Mouse (Mus musculus) T-helper 1 cell (primary cell): ENCODE data around the gene Zfp518b.

Experiments used
- in situ Hi-C: fragments of 300-600 bp; cut with MboI, MseI; formaldehyde crosslinking; loops from one replicate; pipeline ENCODE4 v1.15.1; 2025; ENCODE audit warnings: high pct_unique_total_duplicates

Zfp518b gene

GRCm38 (mm10) chr5:38684164-38684911 is at the start of gene Zfp518b:
TSS of gene Zfp518b (minus strand) at chr5:38684826.
- in situ Hi-C loops, result no loop called here

DNA sequence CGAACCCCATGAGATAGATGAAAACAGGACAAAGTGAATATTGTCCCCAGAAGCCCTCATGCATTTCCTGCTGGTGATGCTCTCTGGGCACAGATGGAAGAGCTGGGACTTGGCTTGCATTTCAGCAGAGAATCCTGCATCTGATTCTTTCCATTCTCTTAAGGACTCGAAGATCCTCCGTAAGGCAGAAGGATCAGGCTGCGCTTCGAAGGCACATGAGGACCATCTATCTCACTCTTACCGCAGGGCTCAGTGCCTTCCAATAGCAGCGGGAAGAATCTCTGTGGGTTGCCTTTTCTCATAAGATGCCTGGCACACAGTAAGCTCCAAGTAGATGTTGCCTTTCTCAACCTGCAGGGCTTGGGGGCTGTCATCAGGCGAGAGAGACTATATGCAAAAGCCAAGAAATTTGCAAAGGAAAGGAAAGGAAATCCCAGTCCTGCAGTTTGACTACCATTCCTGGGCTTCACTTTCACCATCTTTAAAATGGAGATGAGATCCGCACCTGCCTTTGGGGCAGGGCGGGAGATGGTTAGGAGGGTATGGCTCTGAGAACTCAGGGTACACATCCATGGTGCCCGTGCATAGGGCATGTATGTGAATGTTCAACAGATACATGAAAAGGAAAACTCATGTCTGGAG is 24.4 kb upstream of the Zfp518b start:
- in situ Hi-C loops, result no loop called here

GRCm38 (mm10) chr5:38707364-38708075 is 22.9 kb upstream of the Zfp518b start:
- in situ Hi-C loops, result no loop called here

DNA sequence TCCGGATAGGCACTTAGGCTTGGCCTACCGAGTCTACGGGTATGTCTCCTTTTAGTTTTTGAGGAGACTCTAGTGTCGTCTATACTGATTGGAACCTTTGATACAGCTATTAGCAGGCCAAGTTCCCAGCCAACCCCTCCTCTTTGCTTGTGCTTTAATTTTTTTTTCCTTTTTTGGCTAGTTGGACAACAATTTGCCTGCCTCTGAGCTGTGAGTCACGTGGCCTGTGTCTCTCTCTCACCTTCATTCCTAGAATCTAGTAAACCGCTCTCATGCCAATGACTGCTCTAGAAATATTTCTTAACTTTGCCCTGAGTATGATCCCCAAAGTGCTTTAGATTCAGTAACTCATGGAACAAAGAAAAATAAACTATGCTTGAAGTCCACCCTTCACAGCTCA is 18.3 kb upstream of the Zfp518b start:
- in situ Hi-C loops, result no loop called here

DNA sequence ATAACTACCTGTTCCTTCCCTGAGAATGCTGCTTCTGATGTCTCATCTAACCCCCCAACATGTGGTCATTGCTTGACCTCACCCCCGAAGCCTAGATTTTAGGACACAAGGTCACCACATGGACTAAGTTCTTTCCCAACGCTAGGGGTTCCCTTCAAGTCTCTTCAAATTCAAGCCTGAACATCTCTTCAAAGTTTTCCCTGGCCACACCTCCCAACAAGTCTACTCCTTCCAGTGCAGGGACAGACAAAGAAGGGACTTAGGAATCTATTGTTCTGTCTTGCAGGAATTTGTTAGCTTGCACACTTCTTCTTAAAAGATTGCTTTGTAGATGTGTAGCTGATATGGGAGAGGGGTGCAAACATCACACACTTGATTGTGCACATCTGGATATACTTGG is 17.5 kb upstream of the Zfp518b start:
- in situ Hi-C loops, result no loop called here

DNA sequence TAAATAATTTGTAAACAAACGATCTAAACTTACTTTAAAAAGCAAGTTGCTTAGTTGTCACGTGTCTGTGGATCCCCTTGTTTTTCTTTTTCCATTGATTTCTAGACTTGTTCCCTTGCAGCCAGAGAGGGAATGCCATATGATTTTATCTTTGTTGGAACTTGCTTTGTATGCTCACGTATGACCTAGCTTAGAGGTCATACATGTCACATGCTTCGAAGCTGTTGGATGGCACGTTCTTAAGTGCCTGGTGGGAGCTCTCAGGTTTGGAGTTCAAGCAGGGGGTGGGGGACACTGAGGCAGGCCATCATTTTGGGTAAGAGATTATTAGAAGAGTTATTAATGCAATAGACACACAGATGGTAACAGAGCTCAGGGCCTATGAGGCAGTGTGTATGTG is 13.8 kb upstream of the Zfp518b start:
- in situ Hi-C loops, result no loop called here

GRCm38 (mm10) chr5:38698046-38698445 is 13.4 kb upstream of the Zfp518b start:
- in situ Hi-C loops, result no loop called here

DNA sequence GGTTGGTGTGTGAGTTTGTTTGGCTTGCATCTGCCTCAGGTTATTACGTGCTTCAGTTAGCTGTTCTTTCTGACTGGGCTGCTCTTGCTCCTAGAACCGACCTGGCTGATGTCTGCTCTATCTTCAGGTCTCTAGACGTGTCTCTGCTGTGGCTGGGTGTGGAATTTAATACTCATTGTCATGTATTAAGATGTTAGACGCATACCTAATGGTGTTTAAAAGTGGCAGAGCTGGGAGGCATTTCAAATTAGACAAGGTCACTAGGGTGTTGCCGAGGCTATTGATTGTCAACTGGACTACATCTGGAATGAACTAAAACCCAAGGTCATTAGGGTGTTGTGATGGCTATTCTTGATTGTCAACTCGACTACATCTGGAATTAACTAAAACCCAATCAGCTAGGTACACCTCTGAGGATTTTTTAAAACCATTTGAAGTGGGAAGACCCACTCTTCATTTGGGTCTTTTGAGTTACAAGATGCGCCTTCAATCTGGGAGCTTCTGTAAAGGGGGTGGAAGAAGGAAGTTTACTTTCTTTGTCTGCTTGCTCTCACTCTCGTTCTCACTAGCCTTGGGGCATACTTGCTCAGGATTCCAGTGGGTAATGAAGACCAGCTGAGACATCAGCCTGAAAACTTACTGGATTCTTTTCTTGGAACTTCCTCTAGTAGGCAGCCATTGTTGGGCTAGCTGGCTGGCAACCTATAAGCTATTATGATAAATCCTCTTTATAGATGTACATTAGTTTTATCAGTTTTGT is 12.2 kb upstream of the Zfp518b start:
- in situ Hi-C loops, result no loop called here

DNA sequence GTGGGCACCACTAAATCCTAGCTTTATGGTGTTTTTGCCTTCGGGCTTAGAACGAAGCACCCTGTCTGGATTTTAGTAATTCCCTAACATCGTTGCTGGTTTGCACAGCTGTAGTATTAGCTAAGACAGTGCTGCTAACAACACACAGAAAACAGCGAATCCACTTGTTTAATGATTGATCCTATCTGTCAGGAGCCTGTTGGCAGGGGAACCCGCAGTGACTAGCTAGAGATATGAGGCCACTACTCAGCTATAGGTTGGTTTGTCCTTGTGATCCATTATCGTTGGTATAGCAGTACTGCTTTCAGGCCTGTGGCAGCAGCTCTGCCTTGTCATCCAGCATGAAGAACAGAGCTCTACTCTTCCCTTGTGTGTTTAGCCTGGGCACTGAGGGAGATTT is 8.2 kb upstream of the Zfp518b start:
- in situ Hi-C loops, result no loop called here

DNA sequence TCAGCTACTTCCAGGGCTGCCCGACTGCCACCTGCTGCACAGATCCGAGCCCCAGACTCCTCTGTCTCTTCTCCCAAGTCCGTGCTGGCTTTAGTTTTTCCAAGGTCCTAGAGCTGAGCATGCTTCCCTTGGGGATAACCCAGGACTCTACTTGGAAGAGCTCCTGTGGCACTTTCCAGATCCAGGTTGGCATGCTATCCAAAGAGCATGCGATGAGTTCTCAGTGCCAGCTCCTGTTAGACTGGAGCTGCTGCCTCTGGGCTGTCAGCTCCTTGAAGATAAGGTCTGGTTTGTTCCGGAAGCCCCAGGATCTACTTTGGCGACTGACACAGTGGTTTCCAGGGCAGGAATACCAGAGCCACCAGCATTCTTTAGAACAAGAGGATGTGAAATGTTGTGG is 4.6 kb upstream of the Zfp518b start:
- in situ Hi-C loops, result no loop called here

DNA sequence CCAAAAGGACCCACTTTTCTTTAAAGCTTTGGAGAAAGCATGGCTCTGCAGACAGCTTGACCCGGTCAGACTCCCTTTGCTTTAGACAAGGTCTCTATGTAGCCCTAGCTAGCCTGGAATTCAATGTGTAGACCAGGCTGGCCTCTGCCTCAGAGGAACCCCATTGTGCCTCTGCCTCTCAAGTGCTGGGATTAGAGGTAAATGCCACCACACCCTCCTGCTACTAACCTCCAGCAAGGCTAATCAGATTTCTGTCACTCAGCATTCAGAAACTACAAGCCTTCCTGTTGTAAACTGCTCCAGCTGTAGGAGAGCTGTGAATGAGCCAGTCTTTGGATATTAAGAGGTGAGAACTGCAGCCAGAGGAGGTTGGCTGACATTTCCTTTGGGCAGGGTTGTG is 3.1 kb upstream of the Zfp518b start:
- in situ Hi-C loops, result no loop called here

- in situ Hi-C loops, result no loop called here
Measured at GRCm38 (mm10) chr5:38658836-38659235, 25.8 kb downstream of the Zfp518b start.

GRCm38 (mm10) chr5:38656204-38656603 is 28.4 kb downstream of the Zfp518b start:
- in situ Hi-C loops, result no loop called here

DNA sequence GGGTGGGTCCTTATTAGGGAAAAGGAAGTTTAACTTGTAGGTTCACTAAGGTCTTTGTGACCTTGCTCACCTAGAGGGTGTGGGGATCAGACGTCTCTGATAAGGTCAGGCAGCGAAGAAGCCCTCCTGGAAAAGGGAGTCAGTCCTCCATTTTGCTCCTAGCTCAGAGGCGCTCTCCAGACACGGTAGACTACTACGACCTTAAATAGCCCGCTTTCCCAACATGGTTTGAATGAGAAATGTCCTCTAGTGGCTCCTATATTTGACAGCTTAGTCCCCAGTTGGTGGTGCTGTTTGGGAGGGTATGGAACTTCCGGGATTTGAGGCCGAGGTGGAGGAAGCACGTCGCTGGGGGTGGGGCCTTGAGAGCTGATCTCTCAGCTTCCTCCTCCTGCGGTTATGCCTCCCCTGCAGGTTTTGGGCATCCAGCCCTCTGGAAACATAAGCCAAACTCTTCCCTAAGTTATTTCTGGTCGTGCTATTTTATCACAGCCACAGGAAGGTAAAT is 29.2 kb downstream of the Zfp518b start:
- in situ Hi-C loops, result no loop called here

- in situ Hi-C loops, result no loop called here
Measured at GRCm38 (mm10) chr5:38654571-38654970, 30.1 kb downstream of the Zfp518b start.

DNA sequence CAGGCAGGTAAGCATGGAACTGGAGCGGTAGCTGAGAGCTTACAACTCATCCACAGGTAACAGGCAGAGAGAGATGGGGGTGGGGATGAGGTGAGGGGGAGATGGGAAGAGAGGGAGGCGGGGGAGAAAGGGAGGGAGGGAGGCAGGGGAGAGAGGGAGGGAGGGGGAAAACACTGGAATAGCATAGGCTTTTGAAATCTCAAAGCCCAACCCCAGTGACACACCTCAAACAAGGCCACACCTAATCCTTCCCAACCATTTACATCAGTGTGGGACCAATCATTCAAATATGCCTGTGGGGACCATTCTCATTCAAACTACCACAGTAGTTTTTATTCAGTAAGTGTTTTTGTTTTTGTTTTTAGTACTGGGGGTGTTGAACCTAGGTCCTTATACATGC is 31.5 kb downstream of the Zfp518b start:
- in situ Hi-C loops, result no loop called here

- in situ Hi-C loops, result no loop called here
Measured at GRCm38 (mm10) chr5:38651455-38651854, 33.2 kb downstream of the Zfp518b start.

GRCm38 (mm10) chr5:38641526-38641925 is 43.1 kb downstream of the Zfp518b start:
- in situ Hi-C loops, result no loop called here

DNA sequence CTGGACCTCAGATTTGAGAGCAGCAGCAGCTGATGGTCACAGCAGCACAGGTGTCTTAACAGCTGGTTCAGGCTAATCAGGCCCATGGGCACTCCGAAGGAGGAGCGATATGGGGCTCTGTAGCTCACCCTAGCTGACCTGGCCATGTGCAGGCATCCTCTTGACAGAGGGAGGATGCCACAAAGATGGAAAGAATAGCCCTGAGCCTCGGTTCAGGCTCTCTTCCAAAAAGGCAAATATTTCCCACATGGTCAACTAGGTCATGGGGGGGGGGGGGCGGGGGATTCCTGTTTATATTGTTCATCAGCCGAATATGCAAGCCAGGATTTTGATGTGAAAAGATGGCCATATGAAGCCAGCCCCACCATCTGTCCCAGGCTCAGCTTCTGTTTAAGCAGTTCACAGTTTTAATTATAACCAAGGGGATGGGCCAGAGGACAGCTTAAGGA is 48.3 kb downstream of the Zfp518b start:
- in situ Hi-C loops, result no loop called here

DNA sequence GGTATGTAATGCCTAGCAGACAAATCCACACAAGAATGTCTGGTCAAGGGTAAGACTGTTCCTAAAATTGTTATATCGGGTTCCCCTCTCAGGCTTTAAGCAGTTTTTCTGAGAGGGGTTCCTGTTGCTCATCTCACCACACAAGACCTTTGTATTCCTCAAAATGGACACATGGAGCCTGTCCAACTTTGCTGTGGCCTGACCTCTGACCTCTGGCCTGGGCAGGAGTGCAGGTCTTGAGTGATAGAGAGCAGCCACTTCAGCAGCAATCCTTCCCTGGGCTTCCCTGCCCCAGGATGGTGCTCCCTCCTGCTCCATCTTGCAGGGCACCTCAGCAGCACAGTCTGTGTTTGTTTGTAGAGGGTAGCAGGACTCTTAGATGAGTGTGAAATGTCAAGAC is 48.9 kb downstream of the Zfp518b start:
- in situ Hi-C loops, result no loop called here

DNA sequence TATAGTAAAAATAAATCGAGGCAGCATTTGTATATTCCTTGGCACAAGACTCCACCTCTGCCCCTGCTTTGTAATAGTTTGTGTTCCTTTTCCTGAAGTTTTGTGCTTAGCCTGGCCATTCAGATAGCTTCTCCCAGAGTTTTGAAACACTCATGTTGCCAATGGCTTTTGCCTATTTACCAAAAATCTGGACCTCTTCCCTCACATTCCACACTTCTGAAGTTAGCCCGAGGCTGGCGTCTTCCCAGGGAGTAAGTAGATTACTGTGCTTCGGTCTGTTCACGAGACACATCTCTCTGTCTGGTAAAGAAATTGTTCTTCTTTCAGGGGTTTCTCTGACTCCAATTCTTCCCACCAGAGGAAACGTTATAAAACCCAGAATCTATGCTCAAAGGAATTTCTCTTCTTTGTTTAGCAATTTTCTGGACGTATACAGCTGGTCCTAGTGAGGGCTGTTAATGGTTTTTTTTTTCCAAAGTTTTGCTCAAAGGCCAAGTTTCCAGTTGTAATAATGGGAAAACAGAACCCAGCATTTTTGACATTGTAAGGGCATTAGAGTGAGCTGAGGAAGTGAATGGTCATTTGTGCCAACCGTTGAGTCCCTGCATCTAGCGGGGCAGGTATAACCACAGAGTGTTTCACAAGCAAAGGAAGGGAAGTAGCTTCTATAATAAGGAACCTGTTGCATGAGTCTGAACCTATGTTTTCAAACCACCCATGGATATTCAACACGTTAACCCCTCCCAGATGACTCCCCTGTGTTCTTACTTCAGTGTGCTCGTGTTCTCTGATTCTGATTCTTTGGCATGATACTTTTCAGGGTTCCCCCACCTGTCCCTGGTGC is 50.1 kb downstream of the Zfp518b start:
- in situ Hi-C loops, result no loop called here
